Mouse (Mus musculus) liver, embryonic 12.5 days (tissue): ENCODE measurements around the gene Zcchc7. TPM values are rescaled to one million over a fixed set of nuclear protein-coding genes. Genes with fewer than 3 reads are reported as not detected.
A peak's percentile ranks its signal among the peaks of the same experiment; 100 is the strongest.

Experiments used
- ATAC-seq: fragments of 200-750 bp; cut with Nextera tagmentation; 2 replicates; pipeline ENCODE4 v1.8.0; 2017; ENCODE audit warnings: moderate number of reproducible peaks, mild to moderate bottlenecking, moderate library complexity
- H3K27ac ChIP-seq: fragments of 300-500 bp; sonication (generic); 2 replicates; pipeline ENCODE4 v1.5.1; 2016; ENCODE audit warnings: mild to moderate bottlenecking
- H3K27me3 ChIP-seq: fragments of 300-500 bp; sonication (generic); replicated peaks from 2 replicates; pipeline ENCODE4 v1.6.1; 2016; ENCODE audit warnings: mild to moderate bottlenecking, moderate library complexity
- H3K36me3 ChIP-seq: fragments of 300-500 bp; sonication (generic); 2 replicates; pipeline ENCODE4 v1.6.1; 2016; ENCODE audit warnings: mild to moderate bottlenecking, moderate library complexity
- H3K4me1 ChIP-seq: fragments of 300-500 bp; sonication (generic); 2 replicates; pipeline ENCODE4 v1.6.1; 2016
- H3K4me2 ChIP-seq: fragments of 300-500 bp; sonication (generic); 2 replicates; pipeline ENCODE4 v1.6.1; 2016; ENCODE audit warnings: mild to moderate bottlenecking, moderate library complexity
- H3K4me3 ChIP-seq: fragments of 300-500 bp; sonication (generic); 2 replicates; pipeline ENCODE4 v1.5.1; 2016; ENCODE audit warnings: mild to moderate bottlenecking, moderate library complexity
- H3K9ac ChIP-seq: fragments of 300-500 bp; sonication (generic); 2 replicates; pipeline ENCODE4 v1.6.1; 2016; ENCODE audit warnings: mild to moderate bottlenecking, moderate library complexity
- H3K9me3 ChIP-seq: fragments of 300-500 bp; sonication (generic); replicated peaks from 2 replicates; pipeline ENCODE4 v1.6.1; 2016; ENCODE audit warnings: mild to moderate bottlenecking, moderate library complexity
- WGBS: fragments of 180-500 bp; shearing (Covaris S2); methylation state at CpG from one replicate; pipeline ENCODE4 v1.1.7; 2016; ENCODE audit not compliant: insufficient replicate concordance; 5-methylcytosine and 5-hydroxymethylcytosine counted together
- microRNA-seq: library from miRNA; unstranded; fragments of <30 nt; microRNA quantifications from one replicate; pipeline ENCODE4, GENCODE M21; 2017
- polyA plus RNA-seq: library from polyadenylated mRNA; unstranded; fragments of >200 nt; fragmentation: Nextera tagmentation; extraction: Ambion mirVana; gene quantifications from 2 replicates; pipeline ENCODE4 v1.2.1, GENCODE M21; 2016

Zcchc7 gene
- polyA plus RNA-seq, 1 experiment from 2014 or later = 17.2 TPM

DNA sequence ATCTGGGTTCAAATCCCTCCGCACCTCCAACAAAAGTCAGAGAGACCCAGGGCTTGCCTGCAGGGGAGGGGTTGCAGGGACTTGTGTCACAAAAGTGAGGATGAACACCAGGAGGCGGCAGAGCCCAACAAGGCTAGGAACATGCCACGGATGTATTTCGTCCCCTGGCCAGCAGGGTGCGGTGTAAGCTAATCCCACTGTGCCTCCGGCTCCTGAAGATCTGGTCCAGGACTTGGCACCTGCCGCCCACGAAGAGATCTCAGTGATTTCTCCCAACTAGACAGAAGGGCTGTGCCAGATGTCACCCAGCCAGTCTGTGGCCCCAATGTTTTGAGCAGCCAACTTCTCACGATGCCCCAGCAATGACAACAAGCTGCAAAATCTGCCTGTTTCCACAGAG is 217.8 kb downstream of the Zcchc7 start:
- Histone ChIP-seq H3K4me2 (peak overlapping the region; percentile 53), H3K27me3 (0 out of 2 replicates have a peak, but pooled peaks cover 4% of the 10 kb centered on the region), H3K4me1 (peaks cover 10% of the 10 kb centered on the region), H3K4me3 (no peak overlapping the region), H3K36me3 (no peaks in the 10 kb centered on the region), H3K9ac (no peak overlapping the region), H3K9me3 (peaks cover 3% of the 10 kb centered on the region; the same call in 1 of the 2 replicates), H3K27ac (no peak overlapping the region)
- ATAC-seq = peak; percentile 64
- WGBS = 9% methylated on average over 9 of the region's 9 CpGs

DNA sequence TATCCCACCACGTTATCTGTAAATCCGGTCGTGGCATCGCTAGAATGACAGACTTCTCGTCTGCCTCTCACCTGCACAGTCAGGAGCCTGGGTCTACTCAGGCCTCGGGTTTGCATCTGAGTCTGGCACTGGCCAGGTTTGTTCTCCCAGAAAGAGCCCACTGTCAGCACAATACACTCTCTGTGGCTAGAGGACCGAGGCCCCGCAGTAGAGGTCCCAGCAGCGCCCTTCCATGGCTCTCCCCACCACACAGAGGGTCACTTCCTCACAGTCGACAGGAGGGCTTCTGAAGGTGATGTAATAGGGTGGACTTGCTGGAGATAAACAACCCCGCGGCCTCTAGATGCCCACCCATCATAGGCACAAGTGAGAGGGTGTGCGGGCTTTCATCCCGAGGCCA is 218.2 kb downstream of the Zcchc7 start:
- peak; percentile 24 for ATAC-seq
- Histone ChIP-seq H3K4me2 (peak overlapping the region; percentile 53), H3K27ac (no peak overlapping the region), H3K9ac (no peak overlapping the region), H3K27me3 (0 out of 2 replicates have a peak, but pooled peaks cover 4% of the 10 kb centered on the region), H3K36me3 (no peaks in the 10 kb centered on the region), H3K9me3 (peaks cover 3% of the 10 kb centered on the region; the same call in 1 of the 2 replicates), H3K4me1 (peaks cover 10% of the 10 kb centered on the region), H3K4me3 (no peak overlapping the region)
- 36% methylated on average over 14 of the region's 14 CpGs for WGBS

- WGBS = 66% methylated on average over 8 of the region's 8 CpGs
- no peak overlapping the region for H3K27ac ChIP-seq
- peaks cover 3% of the 10 kb centered on the region; the same call in 1 of the 2 replicates for H3K9me3 ChIP-seq
- no peak overlapping the region for H3K4me2 ChIP-seq
- H3K4me3 ChIP-seq = no peak overlapping the region
- ATAC-seq = no peak
- H3K27me3 ChIP-seq = 0 out of 2 replicates have a peak, but pooled peaks cover 4% of the 10 kb centered on the region
- peaks cover 13% of the 10 kb centered on the region for H3K4me1 ChIP-seq
- H3K9ac ChIP-seq = no peak overlapping the region
- no peaks in the 10 kb centered on the region for H3K36me3 ChIP-seq
Measured at GRCm38 (mm10) chr4:44974331-44974730, 218.7 kb downstream of the Zcchc7 start.

DNA sequence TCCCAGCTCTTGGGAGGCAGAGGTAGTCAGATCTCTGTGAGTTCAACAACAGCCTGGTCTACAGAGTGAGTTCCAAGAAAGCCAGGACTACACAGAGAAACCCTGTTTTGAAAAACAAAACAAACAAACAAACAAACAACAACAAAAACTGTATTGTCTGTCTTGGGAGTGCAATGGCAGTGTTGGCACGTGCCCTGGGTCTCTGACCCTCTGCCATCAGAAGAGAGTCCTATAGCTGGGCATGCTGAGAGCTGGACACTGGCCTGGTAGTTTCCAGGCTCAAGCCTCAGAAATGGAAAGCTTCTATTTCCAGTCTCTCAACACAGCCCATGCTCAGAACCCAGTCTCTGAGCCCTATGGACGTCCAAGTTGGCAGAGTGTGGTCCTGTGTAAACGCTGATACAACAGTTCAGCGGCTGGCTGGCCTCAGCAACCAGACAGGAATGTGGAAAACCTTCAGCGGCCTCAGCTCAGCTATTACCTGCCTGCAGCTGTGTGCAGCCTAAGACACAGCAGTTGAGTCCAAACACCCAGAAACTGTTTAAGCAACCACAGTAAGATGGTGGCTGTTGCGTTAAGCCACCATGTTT is 220.4 kb downstream of the Zcchc7 start:
- peaks cover 3% of the 10 kb centered on the region; the same call in 1 of the 2 replicates for H3K9me3 ChIP-seq
- 0 out of 2 replicates have a peak, but pooled peaks cover 4% of the 10 kb centered on the region for H3K27me3 ChIP-seq
- no peak for ATAC-seq
- 64% methylated on average over 6 of the region's 6 CpGs for WGBS
- no peak overlapping the region for H3K27ac ChIP-seq
- H3K4me1 ChIP-seq = peaks cover 30% of the 10 kb centered on the region
- no peak overlapping the region for H3K9ac ChIP-seq
- H3K36me3 ChIP-seq = no peaks in the 10 kb centered on the region
- H3K4me3 ChIP-seq = no peak overlapping the region
- H3K4me2 ChIP-seq = no peak overlapping the region

GRCm38 (mm10) chr4:44976921-44977710 is 221.4 kb downstream of the Zcchc7 start:
- Histone ChIP-seq H3K4me2 (no peak overlapping the region), H3K4me1 (peaks cover 36% of the 10 kb centered on the region), H3K4me3 (no peak overlapping the region), H3K9ac (no peak overlapping the region), H3K27ac (no peak overlapping the region), H3K36me3 (no peaks in the 10 kb centered on the region), H3K27me3 (no peaks in the 10 kb centered on the region), H3K9me3 (peaks cover 3% of the 10 kb centered on the region; the same call in 1 of the 2 replicates)
- ATAC-seq = no peak
- 78% methylated on average over 10 of the region's 10 CpGs for WGBS

- no peak for ATAC-seq
- Histone ChIP-seq H3K36me3 (no peaks in the 10 kb centered on the region), H3K4me1 (peaks cover 47% of the 10 kb centered on the region), H3K27ac (no peak overlapping the region), H3K9ac (no peak overlapping the region), H3K4me2 (no peak overlapping the region), H3K4me3 (no peak overlapping the region), H3K27me3 (no peaks in the 10 kb centered on the region), H3K9me3 (peaks cover 3% of the 10 kb centered on the region; the same call in 1 of the 2 replicates)
- WGBS = 70% methylated on average over 5 of the region's 5 CpGs
Measured at GRCm38 (mm10) chr4:44978175-44978574, 222.5 kb downstream of the Zcchc7 start.

DNA sequence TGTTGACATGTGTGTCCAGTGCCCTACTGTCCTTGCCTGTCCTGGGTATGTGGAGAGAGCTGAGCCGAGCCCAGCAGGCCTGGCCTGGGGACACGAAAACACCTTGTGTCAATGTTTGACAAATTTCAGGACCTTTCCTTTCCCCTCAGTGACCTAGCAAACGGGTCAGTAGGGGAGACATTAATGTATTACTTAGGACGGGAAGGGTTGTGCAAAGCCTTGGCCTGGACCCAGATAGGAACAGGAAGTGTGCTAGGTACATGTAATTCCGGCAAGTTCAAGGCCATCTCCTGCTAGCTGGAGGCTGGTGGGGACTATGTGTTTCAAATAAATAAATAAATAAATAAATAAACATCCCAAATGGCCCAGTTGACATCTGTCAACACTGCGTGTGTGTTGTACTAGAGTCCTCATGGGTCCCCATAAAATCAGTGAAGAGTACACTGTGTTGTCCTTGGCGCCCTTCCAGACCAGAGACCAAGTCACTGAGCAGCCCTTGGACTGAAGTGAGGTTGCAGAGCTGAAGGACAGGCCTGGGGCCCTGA is 224.2 kb downstream of the Zcchc7 start:
- Histone ChIP-seq H3K4me3 (no peak overlapping the region), H3K27me3 (no peaks in the 10 kb centered on the region), H3K4me1 (peaks cover 52% of the 10 kb centered on the region), H3K36me3 (peaks cover 13% of the 10 kb centered on the region), H3K4me2 (no peak overlapping the region), H3K9ac (no peak overlapping the region), H3K9me3 (peaks cover 3% of the 10 kb centered on the region; the same call in 1 of the 2 replicates), H3K27ac (peak overlapping the region; percentile 88)
- 71% methylated on average over 7 of the region's 7 CpGs for WGBS
- peak; percentile 24 for ATAC-seq

- no peaks in the 10 kb centered on the region for H3K27me3 ChIP-seq
- peak within 1 kb of the TSS; percentile 80 for H3K4me3 ChIP-seq
- H3K27ac ChIP-seq = peak within 1 kb of the TSS; percentile 88
- H3K9me3 ChIP-seq = peaks cover 3% of the 10 kb centered on the region; the same call in 1 of the 2 replicates
- H3K9ac ChIP-seq = peak within 1 kb of the TSS; percentile 89
- peak; percentile 92 for ATAC-seq
- peak within 1 kb of the TSS; percentile 82 for H3K4me2 ChIP-seq
- peaks cover 56% of the 10 kb centered on the region for H3K4me1 ChIP-seq
- H3K36me3 ChIP-seq = peaks cover 28% of the 10 kb centered on the region
- 1% methylated on average over 40 of the region's 40 CpGs for WGBS
Measured at GRCm38 (mm10) chr4:44981280-44981973, 225.8 kb downstream of the Zcchc7 start, which contains the start of gene Grhpr. Gene Grhpr (plus strand): TSS chr4:44981395.

Small RNAs within 50 kb of the gene (microRNA-seq; reads per million reads assigned to microRNA genes)
- not detected for gene Gm22639

Other genes starting within 250 kb of the Zcchc7 start
- gene Pax5, start 45.4 kb upstream of the Zcchc7 start, polyA plus RNA-seq = 0.06 TPM in 1 of 2 replicates, not detected in the other
- gene Grhpr, start 225.5 kb downstream of the Zcchc7 start, polyA plus RNA-seq = 94.2 and 98.6 TPM in 2 replicates